Mouse (Mus musculus) E14TG2a.4 (cell line): ENCODE results near the gene N4bp3.

Source experiments
- CTCF ChIP-seq: conservative IDR thresholded peaks from 2 replicates; pipeline ENCODE4 v1.5.1; 2014; ENCODE audit warnings: low read length
- NANOG ChIP-seq: IDR thresholded peaks from 2 replicates; pipeline ENCODE4 v1.6.1; 2014; ENCODE audit warnings: borderline replicate concordance, low read length, mixed read lengths
- POU5F1 ChIP-seq: IDR thresholded peaks from 2 replicates; pipeline ENCODE4 v1.6.1; 2014; ENCODE audit warnings: low read length, borderline replicate concordance

DNA sequence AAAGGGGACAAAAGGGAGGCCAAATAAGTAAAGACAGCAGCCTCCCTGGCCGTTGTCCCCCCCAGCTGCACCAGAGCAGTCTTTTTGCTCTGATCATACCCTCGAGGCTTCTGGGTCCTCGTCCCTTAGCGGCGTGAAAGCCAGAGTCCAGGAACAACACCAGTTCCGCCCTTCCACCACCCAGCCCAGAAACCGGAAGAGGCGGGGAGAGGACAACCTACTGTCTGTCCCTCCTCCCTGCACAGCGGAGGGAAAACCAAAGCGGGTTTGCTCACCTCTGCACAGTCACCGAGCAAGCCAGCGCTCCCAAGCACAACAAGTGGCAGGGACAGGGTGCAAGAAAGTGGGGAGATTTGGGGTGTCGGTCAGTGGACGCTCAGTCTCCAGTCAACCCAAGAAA, 35.0 kb downstream of the N4bp3 start:
- TF ChIP-seq CTCF (no peak), NANOG (no peak), POU5F1 (no peak)
